Mouse (Mus musculus) ES-E14 (cell line): Measurements from ENCODE around the gene Armc12. TPM values are rescaled to one million over a fixed set of nuclear protein-coding genes. Genes with fewer than 3 reads are reported as not detected.

Experiments used
- DNase-seq: peaks from one replicate; pipeline ENCODE4 v3.0.0-alpha.2; 2013; ENCODE audit warnings: low read depth, low spot score
- H3K27ac ChIP-seq: 2 replicates; pipeline ENCODE4 v1.5.1; 2012; ENCODE audit warnings: low read depth, mild to moderate bottlenecking, low read length, moderate library complexity, mixed read lengths; ENCODE audit not compliant: poor library complexity, insufficient read depth, severe bottlenecking
- H3K36me3 ChIP-seq: 2 replicates; pipeline ENCODE4 v1.6.1; 2012; ENCODE audit warnings: mild to moderate bottlenecking, low read length, moderate library complexity, mixed read lengths; ENCODE audit not compliant: control insufficient read depth, poor library complexity, insufficient read depth, severe bottlenecking
- H3K4me1 ChIP-seq, 2 experiments: fragments of 150-350 bp in 1 of 2; sonication (generic) in 1 of 2; 2 replicates each; pipeline ENCODE4 v1.6.1; 2012; ENCODE audit warnings: low read length in 2 of 2, mild to moderate bottlenecking in 1 of 2, mixed read lengths in 1 of 2; ENCODE audit not compliant: control insufficient read depth in 2 of 2, insufficient read depth in 2 of 2, poor library complexity in 1 of 2
- H3K4me3 ChIP-seq, 2 experiments: fragments of 150-350 bp in 1 of 2; sonication (generic) in 1 of 2; 2 replicates each; pipeline ENCODE4 v1.5.1; 2012; ENCODE audit warnings: low read length in 2 of 2, low read depth in 1 of 2, mild to moderate bottlenecking in 1 of 2, mixed read lengths in 1 of 2; ENCODE audit not compliant: insufficient read depth in 1 of 2, poor library complexity in 1 of 2, severe bottlenecking in 1 of 2
- H3K9ac ChIP-seq: 2 replicates; pipeline ENCODE4 v1.6.1; 2012; ENCODE audit warnings: low read depth, mild to moderate bottlenecking, low read length, mixed read lengths; ENCODE audit not compliant: poor library complexity, insufficient read depth, severe bottlenecking
- H3K9me3 ChIP-seq: fragments of 150-350 bp; sonication (generic); 2 replicates; pipeline ENCODE4 v1.6.1; 2012; ENCODE audit warnings: low read depth, mild to moderate bottlenecking, low read length; ENCODE audit not compliant: control insufficient read depth, insufficient read depth
- CHD2 ChIP-seq: IDR thresholded peaks from 2 replicates; pipeline ENCODE4 v1.6.1; 2014; ENCODE audit warnings: mild to moderate bottlenecking, low read depth, low read length, inconsistent platforms
- HCFC1 ChIP-seq: IDR thresholded peaks from 2 replicates; pipeline ENCODE4 v1.6.1; 2012; ENCODE audit warnings: low read length, inconsistent platforms, borderline replicate concordance; ENCODE audit not compliant: insufficient read depth
- MAFK ChIP-seq: IDR thresholded peaks from 2 replicates; pipeline ENCODE4 v1.6.1; 2014; ENCODE audit warnings: mild to moderate bottlenecking, low read depth, low read length, inconsistent platforms; ENCODE audit not compliant: insufficient read depth
- ZC3H11A ChIP-seq: IDR thresholded peaks from 2 replicates; pipeline ENCODE4 v1.6.1; 2012; ENCODE audit warnings: low read depth, mild to moderate bottlenecking, inconsistent platforms, low read length, borderline replicate concordance
- ZNF384 ChIP-seq: IDR thresholded peaks from 2 replicates; pipeline ENCODE4 v1.6.1; 2012; ENCODE audit warnings: low read depth, low read length, inconsistent platforms
- in situ Hi-C, 2 experiments: fragments of 600-800 bp; cut with MboI; formaldehyde crosslinking; loops; one replicate each; pipeline ENCODE4 v1.15.1; 2025; ENCODE audit warnings: low sequenced_read_pairs in 2 of 2, inconsistent platforms in 1 of 2; ENCODE audit not compliant: unreplicated experiment in 2 of 2
- total RNA-seq: library from RNA; depleted of rRNA; stranded (reverse); fragments of 300-350 nt; gene quantifications from 2 replicates; pipeline ENCODE4 v1.2.3, GENCODE M21; 2012

Armc12 gene
- total RNA-seq, 1 experiment, result not detected

DNA sequence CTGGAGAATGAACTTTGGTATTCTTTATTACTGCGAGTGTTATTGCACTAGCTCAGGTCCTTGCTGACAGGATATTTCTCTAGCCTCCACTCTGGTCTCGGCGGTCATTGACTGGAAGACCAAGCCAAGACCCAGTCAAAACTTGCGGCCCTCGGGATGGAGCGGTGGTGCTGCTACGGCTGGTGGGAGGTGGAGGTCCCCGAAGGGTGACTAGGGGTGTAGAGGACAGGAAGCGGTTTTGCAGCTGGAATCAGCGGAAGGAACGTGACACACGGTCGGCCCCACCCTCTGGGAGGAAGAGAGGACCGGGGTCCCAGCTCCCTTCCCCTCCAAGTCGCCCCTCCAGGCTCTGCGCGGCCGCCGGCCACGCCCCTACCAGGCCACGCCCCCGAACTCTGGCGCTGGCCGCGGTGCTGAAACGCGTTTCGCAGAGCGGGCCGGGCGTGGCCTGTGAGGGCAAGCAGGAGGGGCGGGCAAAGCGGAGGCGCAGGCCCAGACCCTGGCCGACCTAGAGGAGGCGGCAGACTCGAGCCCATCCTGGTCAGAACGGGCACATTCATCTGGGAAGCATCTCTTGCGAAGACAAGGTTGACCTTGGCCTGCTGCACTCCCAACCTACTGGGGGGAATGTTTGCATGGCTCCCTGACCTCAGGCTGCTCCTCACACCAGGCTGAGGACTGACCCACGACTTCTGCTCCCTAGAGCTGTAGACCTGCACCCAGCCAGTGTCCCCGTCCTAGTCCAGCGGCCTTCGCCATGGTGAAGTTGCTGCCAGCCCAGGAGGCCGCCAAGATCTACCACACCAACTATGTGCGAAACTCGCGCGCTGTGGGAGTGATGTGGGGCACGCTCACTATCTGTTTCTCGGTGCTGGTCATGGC is 44.9 kb downstream of the Armc12 start, which contains the start of gene Lhfpl5:
Lhfpl5 (plus strand) TSS at position 398 of the 882 bp plus-strand sequence.
- DNase-seq, result no peak
- Histone ChIP-seq H3K4me1 (peaks cover 0 to 8% of the 10 kb centered on the region in 2 experiments), H3K27ac (no peak within 1 kb of the TSS), H3K9me3 (no peaks in the 10 kb centered on the region), H3K36me3 (no peaks in the 10 kb centered on the region), H3K4me3 (peak within 1 kb of the TSS; percentile 64 to 67), H3K9ac (peak within 1 kb of the TSS; percentile 35; the same call in 1 of the 2 replicates)
- in situ Hi-C loops, result no loop called here
- TF ChIP-seq ZNF384 (no peak), MAFK (no peak), ZC3H11A (no peak), HCFC1 (no peak), CHD2 (no peak)

DNA sequence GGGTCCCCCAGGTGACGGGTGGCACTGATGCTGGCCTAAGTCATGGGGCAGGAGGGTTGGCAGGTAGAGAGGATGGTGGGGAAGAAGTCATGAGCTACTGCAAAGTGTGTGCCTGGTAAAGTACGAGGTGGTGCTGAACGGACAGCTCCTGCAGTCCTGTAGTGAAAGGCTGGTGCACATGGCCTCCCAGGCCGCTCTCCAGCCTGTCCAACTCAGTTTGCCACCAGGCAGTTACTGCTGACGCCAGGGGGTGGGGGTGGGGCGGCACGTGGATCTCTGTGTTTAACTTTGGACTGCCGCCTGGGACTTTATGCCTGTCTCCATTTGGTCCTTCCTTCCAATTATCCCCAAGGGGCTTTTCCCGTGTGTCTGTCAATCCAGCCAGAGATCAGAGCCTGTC is 49.8 kb downstream of the Armc12 start:
- in situ Hi-C loops, result no loop called here
- Histone ChIP-seq H3K27ac (no peak overlapping the region), H3K4me1 (peaks cover 5 to 16% of the 10 kb centered on the region in 2 experiments), H3K4me3 (no peak overlapping the region), H3K9me3 (no peaks in the 10 kb centered on the region), H3K9ac (no peak overlapping the region), H3K36me3 (no peaks in the 10 kb centered on the region)
- TF ChIP-seq HCFC1, result peak; percentile 20; the same call in 1 of the 2 replicates
- TF ChIP-seq CHD2, result no peak
- TF ChIP-seq MAFK, result no peak
- peak; percentile 66 for DNase-seq

DNA sequence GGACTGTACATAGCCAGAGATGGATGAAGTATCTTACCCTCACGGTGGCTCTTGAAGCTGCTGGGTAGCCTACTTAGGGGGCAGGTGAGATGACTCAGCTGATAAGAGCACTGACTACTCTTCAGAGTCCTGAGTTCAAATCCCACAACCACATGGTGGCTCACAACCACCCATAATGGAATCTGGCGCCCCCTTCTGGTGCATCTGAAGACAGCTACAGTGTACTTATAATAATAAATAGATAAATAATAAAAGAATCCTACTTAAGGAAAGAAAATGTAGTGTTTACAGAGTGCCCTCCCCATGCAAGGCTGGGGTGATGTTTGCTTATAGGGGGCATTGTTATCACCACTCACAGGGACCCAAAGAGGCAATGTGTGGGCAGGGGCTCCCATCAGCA is 50.5 kb downstream of the Armc12 start:
- Histone ChIP-seq H3K4me3 (no peak overlapping the region), H3K36me3 (no peaks in the 10 kb centered on the region), H3K27ac (no peak overlapping the region), H3K9ac (no peak overlapping the region), H3K4me1 (peaks cover 5 to 15% of the 10 kb centered on the region in 2 experiments), H3K9me3 (no peaks in the 10 kb centered on the region)
- TF ChIP-seq HCFC1 (no peak), ZC3H11A (no peak), MAFK (no peak), CHD2 (no peak), ZNF384 (no peak)
- in situ Hi-C loops, result no loop called here
- DNase-seq, result no peak

DNA sequence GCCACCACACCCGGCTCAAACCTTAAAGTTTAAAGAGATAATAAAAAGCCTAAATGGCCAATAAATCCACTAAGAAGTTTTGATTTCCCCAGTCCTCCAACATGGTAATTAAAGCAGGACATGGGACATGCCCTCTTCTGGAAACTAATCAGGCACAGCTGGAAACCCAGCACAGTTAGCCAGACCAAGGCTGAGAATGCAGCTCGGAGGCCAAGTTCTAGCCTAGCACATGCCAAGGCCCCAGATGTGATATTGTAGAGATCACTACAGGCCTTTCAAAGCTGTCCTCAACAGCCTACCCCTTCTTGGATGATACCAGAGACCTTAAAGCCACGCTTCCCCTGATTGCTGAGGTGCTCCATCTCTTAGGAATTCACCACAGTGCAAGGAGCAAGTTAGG is 55.9 kb downstream of the Armc12 start:
- Histone ChIP-seq H3K4me1 (peaks cover 10 to 30% of the 10 kb centered on the region in 2 experiments), H3K36me3 (peaks cover 33% of the 10 kb centered on the region), H3K9ac (no peak overlapping the region), H3K9me3 (no peaks in the 10 kb centered on the region), H3K27ac (no peak overlapping the region), H3K4me3 (no peak overlapping the region)
- DNase-seq, result no peak
- no peak for TF ChIP-seq CHD2
- TF ChIP-seq ZNF384, result no peak
- TF ChIP-seq ZC3H11A, result no peak
- no peak for TF ChIP-seq HCFC1
- in situ Hi-C loops, result no loop called here
